In the genomic region with DNA sequence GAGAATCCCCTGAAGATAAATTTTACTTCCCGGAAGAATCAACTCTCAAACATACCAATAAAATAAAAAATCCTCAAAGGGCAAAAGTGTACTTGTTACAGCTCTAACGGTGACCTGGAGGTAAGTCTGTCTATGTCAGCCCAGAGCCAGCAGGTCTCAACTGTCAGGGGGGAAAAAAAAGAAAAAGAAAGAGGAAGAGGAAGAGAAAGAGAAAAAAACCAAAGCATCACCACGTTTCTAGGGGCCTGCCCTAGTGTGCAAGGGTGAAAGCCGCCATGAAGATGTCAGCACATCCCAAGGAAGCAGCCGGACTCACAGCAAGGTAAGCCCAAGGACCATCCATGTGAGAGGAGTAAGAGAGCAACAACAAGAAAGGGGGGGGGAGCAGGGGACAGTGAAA, we compare ENCODE assay signal across 23 mouse cellular contexts.
"Had no signal": no experiment of that assay in that cellular context is flagged by ENCODE, and none has a peak within 500 bp of the region (broad histone marks: within the 10 kb centered on the region; RNA-seq: fewer than 3 reads in every experiment).

No protein-coding gene starts in this region.

- ATAC-seq: hindbrain, postnatal 0 days; intestine, embryonic 16.5 days had no signal

- H3K27me3 ChIP-seq: heart, embryonic 13.5 days; heart, embryonic 15.5 days; hindbrain, embryonic 13.5 days; hindbrain, embryonic 15.5 days; kidney, embryonic 15.5 days; limb, embryonic 12.5 days; liver, embryonic 13.5 days had no signal

- H3K9me3 ChIP-seq: heart, embryonic 13.5 days; heart, embryonic 15.5 days; hindbrain, embryonic 13.5 days; hindbrain, embryonic 15.5 days; kidney, embryonic 15.5 days; limb, embryonic 10.5 days; limb, embryonic 12.5 days; liver, embryonic 13.5 days had no signal

- H3K36me3 ChIP-seq: heart, embryonic 13.5 days; heart, embryonic 15.5 days; hindbrain, embryonic 13.5 days; hindbrain, embryonic 15.5 days had no signal

- H3K27ac ChIP-seq: gastrocnemius, adult 2 months; heart, adult 2 months; heart, embryonic 13.5 days; heart, embryonic 15.5 days; hindbrain, embryonic 13.5 days; hindbrain, embryonic 15.5 days; hindbrain, postnatal 0 days; kidney, embryonic 15.5 days; kidney, postnatal 0 days; layer of hippocampus, adult 2 months; left cerebral cortex, adult 2 months; limb, embryonic 10.5 days; limb, embryonic 12.5 days; liver, embryonic 13.5 days had no signal

- H3K9ac ChIP-seq: heart, embryonic 13.5 days; heart, embryonic 15.5 days; hindbrain, embryonic 13.5 days; hindbrain, embryonic 15.5 days; kidney, embryonic 15.5 days; limb, embryonic 12.5 days; liver, embryonic 13.5 days had no signal

- DNase-seq: gastrocnemius, adult 2 months; gastrocnemius, postnatal 10 days; gastrocnemius, postnatal 25 days; heart, adult 11 months; heart, adult 2 months; kidney, adult 11 months; kidney, adult 2 months; kidney, adult 9 months; kidney, postnatal 14 days; liver; liver, embryonic 13.5 days had no signal

- H3K4me3 ChIP-seq: gastrocnemius, adult 2 months; heart, adult 2 months; heart, embryonic 13.5 days; heart, embryonic 15.5 days; hindbrain, embryonic 13.5 days; hindbrain, embryonic 15.5 days; kidney, embryonic 15.5 days; layer of hippocampus, adult 2 months; left cerebral cortex, adult 2 months; limb, embryonic 10.5 days; limb, embryonic 12.5 days; liver, embryonic 13.5 days had no signal
